Mouse (Mus musculus) yolk sac, embryonic 10.5 days (tissue): ENCODE measurements at regions not wholly inside any gene's neighbourhood (a gene's known extent, or its start where the extent isn't known, plus 50 kb on each side); places are given as distances from the start of the nearest gene placed in this dataset.
A peak's percentile ranks its signal among the peaks of the same experiment; 100 is the strongest.

Experiments
- DNase-seq: peaks from one replicate; pipeline ENCODE4 v3.0.0-alpha.2; 2017; ENCODE audit warnings: low spot score

DNA sequence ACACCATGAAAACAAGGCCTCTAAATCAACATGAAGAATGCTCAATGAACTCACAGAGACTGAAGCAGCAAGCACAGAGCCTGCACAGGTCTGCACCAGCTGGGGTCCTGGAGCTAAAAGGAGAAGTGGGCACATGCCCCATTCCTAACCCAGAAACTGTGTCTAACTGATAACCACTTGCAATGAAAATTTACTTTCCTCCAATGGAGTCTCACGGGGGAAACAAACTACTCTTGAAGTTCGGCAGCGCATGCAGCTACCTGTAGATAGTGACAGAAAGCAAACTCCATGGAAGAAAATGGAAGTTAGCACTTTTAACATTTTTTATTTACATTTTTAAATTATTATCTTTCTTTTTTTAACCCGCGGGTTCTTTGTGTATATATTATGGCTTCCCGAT, 76.8 kb upstream of the Akap6 start:
- DNase-seq, result no peak

DNA sequence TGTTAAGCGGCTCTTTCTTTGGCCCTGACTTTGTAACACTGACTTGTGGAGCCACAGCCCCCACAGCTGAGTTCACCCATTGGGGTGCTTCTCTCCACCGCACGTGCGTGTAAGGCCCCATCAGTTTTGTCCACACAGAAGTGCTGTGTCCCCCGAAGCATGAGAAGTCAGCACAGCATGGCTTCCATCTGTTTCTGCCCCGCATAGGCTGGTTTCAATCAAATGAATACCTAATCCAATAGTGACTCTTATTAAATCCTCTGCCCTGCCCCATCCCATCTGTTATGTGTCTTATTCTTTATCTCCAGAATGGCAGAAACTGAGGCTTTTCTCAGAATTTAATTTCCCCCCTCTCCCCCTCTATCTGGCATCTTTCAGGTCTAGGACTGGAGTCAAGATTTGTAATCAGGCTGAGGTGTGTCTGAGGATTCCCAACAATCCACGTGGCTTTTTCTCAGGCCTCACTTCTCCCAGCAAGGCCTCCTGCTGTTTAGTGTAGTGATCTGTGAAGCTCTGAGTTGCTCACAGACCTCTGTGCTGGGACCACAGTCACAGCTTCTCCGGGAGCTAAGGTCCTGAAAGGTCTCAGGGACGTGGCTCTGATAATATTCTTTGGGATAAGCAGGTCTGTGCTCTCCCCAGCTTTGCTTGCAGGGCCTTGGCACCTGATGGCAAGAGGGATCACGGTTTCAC, 75.6 kb upstream of the Akap6 start:
- no peak for DNase-seq

GRCm38 (mm10) chr12:52624871-52625270, 74.3 kb upstream of the Akap6 start:
- no peak for DNase-seq

- DNase-seq, result no peak
Observed at GRCm38 (mm10) chr12:52628771-52629170, 70.4 kb upstream of the Akap6 start.

DNA sequence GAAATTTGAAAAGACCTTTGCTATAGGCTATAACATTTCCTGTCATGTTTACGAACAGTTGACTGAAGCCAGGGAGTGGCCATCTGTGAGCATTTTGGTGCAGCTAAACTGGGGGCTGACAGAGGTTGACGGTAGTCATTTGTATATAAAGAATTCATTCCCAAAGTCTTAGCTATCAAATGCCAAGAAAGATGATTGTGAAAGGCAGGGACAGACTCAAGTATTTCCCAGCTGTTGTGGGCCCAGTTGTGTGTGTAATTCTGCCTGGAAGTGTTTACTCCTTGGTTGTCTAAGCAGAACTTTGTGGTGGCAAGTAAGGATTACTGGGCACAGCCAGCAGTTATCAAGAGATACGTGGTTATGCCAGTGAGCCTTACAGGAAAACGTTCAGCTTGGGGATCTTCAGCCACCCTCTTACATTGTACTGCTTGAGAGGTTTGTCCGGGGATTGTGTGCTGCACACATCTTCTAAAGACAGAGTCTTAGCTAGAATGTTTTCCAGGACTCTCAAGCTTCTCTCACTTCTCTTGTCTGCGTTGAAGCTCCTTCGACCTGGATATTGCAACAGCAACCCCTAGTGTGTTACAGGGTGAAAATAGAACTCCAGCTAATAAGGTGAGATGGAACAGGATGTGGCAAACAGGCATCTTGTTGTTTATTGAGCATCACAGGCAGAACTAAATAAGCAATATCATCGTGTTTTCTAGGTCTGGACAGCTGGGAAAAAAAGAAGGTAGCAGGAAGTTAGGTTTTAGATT, 63.9 kb upstream of the Akap6 start:
- no peak for DNase-seq

DNA sequence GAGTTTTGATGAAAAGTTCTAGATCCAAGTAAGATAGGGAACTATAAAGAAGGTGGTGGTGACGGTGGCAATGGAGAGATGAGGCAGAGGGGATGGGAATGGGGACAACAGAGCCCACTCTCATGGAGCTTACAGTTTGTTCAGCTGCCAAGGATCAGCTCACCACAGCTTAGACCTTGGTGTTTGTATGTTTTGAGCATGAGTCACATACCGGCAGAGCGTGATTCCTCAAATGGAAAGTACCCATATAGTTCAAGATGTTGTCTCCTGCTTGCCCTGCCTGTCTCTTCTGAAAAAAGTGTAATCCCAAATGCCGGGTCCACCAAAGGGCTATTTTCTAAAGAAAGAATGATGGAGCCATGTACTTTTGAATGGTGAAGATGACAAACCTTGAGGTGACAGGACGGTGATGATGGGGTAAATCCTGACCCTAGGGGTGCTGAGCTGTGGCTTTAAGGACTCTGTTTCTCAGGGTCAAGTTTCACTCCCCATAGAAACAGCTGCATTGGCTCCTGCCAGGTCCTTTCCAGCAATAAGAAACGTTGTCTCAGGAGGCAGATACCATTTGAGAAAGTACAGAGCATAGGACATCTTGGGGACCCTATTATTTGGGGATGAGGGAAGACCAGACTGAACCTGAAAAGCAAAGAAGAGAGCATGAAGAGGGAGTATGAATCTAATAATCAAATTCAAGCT, 62.8 kb upstream of the Akap6 start:
- DNase-seq, result no peak

DNA sequence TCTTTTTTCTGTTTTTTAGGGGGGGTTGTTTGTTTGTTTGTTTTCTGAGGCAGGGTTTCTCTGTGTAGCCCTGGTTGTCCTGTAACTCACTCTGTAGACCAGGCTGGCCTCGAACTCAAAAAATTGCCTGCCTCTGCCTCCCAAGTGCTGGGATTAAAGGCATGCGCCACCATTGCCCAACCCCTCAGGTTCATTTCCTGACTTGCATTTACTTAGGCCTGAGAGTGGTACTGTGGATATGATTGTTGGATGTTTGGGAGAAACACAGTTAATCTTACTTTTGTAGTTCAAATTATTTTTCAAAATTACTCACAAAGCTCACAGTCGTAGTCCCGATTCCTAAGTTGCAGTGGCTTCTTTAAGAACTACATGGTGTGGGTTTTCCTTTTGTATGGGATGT, 62.3 kb upstream of the Akap6 start:
- DNase-seq, result no peak

DNA sequence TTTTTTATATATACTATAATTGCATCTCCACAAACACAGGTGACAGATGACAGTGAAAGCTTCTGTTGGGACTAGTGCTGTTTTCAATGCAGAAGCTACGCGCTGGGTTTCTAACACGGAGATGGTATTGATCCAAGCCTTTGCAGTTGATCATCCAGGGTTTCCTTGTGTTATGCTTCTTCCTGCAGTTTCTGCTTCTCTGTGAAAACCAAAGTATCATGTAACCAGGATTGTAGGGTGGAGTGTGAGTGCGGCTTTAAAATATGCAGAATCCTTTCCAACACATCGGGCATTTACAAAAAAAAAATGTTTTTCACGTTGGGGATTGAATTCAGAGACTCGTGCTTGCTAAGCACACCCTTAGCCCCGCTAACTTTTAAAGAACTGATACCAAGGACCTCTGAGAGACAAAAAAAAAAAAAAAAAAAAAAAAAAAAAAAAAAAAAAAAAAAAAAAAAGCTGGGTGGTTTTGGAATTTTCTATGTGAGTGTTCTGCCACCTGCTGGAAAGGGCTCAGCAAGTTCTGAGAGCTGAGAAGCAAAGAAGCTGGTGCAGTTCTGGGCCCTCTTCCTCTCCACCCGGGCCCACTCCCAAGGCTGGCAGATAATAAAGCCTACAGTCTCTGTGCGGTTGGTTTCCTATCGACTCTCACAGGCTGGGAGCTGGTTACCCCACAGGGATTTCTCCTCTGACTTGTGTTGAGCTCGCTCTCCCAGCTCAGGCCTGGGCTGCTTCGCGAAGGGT, 61.5 kb upstream of the Akap6 start:
- DNase-seq, result peak; percentile 23

- no peak for DNase-seq
Observed at GRCm38 (mm10) chr12:52638461-52638860, 60.7 kb upstream of the Akap6 start.

DNA sequence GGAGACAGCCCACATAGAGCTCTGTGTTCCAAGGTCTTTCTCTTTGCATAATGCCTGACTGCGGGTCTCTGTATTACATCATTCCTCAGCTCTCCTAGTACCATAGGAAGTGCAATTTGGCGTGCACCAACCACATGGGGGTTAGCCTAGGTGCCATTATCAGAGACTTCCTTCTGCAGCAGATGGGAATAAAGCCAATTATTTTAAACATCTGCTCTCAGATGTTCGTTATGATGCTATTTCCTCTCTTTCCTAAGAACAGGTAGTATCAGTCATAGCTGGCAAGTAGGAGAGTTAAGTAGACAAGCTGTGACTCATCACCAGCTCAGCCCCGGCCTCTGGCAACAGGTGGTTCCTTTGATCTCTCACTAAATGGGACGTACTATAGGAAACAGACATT, 55.1 kb upstream of the Akap6 start:
- no peak for DNase-seq
